Mouse (Mus musculus): Measurements from ENCODE around the gene Dgcr2. TPM values are rescaled to one million over a fixed set of nuclear protein-coding genes. Genes with fewer than 3 reads are reported as not detected.

Gene Dgcr2
- total RNA-seq, 1 experiment, result 78.0 TPM

GRCm38 (mm10) chr16:17882196-17882595 lies 16.2 kb downstream of the Dgcr2 start:
- Histone ChIP-seq H3K4me1 (ENCODE audit: control insufficient read depth in 2 of 2, insufficient read depth in 2 of 2, low read length in 2 of 2, poor library complexity in 1 of 2) (peaks cover 6 to 14% of the 10 kb centered on the region in 2 experiments; a peak in 2 of 4 replicates), H3K9ac (ENCODE audit: insufficient read depth, low read depth, low read length, poor library complexity, severe bottlenecking) (no peak overlapping the region), H3K36me3 (ENCODE audit: control insufficient read depth, insufficient read depth, low read length, poor library complexity, severe bottlenecking) (peaks cover 8% of the 10 kb centered on the region), H3K27ac (ENCODE audit: insufficient read depth, low read depth, low read length, poor library complexity, severe bottlenecking) (no peak overlapping the region), H3K4me3 (ENCODE audit: insufficient read depth in 1 of 2, low read depth in 1 of 2, low read length in 2 of 2, poor library complexity in 1 of 2, severe bottlenecking in 1 of 2) (no peak overlapping the region), H3K9me3 (ENCODE audit: control insufficient read depth, insufficient read depth, low read depth, low read length) (no peaks in the 10 kb centered on the region)
- TF ChIP-seq HCFC1 (IDR thresholded peaks at IDR 0.05; ENCODE audit: borderline replicate concordance, insufficient read depth, low read length) (no peak), MAFK (IDR thresholded peaks at IDR 0.05; ENCODE audit: insufficient read depth, low read depth, low read length) (no peak), CHD2 (IDR thresholded peaks at IDR 0.05; ENCODE audit: low read depth, low read length) (no peak), ZNF384 (IDR thresholded peaks at IDR 0.05; ENCODE audit: low read depth, low read length) (no peak), ZC3H11A (IDR thresholded peaks at IDR 0.05; ENCODE audit: borderline replicate concordance, low read depth, low read length) (no peak)
- in situ Hi-C loops (cut with MboI; ENCODE audit: low sequenced_read_pairs in 2 of 2, unreplicated experiment in 2 of 2), result no loop called here
- DNase-seq (ENCODE audit: low read depth, low spot score), result no peak

GRCm38 (mm10) chr16:17879571-17879970 lies 18.8 kb downstream of the Dgcr2 start:
- in situ Hi-C loops (cut with MboI; ENCODE audit: low sequenced_read_pairs in 2 of 2, unreplicated experiment in 2 of 2), result no loop called here

GRCm38 (mm10) chr16:17876096-17876495 lies 22.3 kb downstream of the Dgcr2 start:
- H3K9ac ChIP-seq (ENCODE audit: insufficient read depth, low read depth, low read length, poor library complexity, severe bottlenecking), result no peak overlapping the region
- DNase-seq (ENCODE audit: low read depth, low spot score), result no peak
- no peaks in the 10 kb centered on the region for H3K9me3 ChIP-seq (ENCODE audit: control insufficient read depth, insufficient read depth, low read depth, low read length)
- H3K4me3 ChIP-seq (ENCODE audit: insufficient read depth in 1 of 2, low read depth in 1 of 2, low read length in 2 of 2, poor library complexity in 1 of 2, severe bottlenecking in 1 of 2), result no peak overlapping the region
- in situ Hi-C loops (cut with MboI; ENCODE audit: low sequenced_read_pairs in 2 of 2, unreplicated experiment in 2 of 2), result no loop called here
- no peaks in the 10 kb centered on the region; a peak in 1 of 4 replicates for H3K4me1 ChIP-seq (ENCODE audit: control insufficient read depth in 2 of 2, insufficient read depth in 2 of 2, low read length in 2 of 2, poor library complexity in 1 of 2)
- no peak overlapping the region for H3K27ac ChIP-seq (ENCODE audit: insufficient read depth, low read depth, low read length, poor library complexity, severe bottlenecking)
- TF ChIP-seq ZC3H11A (IDR thresholded peaks at IDR 0.05; ENCODE audit: borderline replicate concordance, low read depth, low read length), result no peak
- TF ChIP-seq MAFK (IDR thresholded peaks at IDR 0.05; ENCODE audit: insufficient read depth, low read depth, low read length), result no peak
- TF ChIP-seq HCFC1 (IDR thresholded peaks at IDR 0.05; ENCODE audit: borderline replicate concordance, insufficient read depth, low read length), result no peak
- no peak for TF ChIP-seq CHD2 (IDR thresholded peaks at IDR 0.05; ENCODE audit: low read depth, low read length)
- no peak for TF ChIP-seq ZNF384 (IDR thresholded peaks at IDR 0.05; ENCODE audit: low read depth, low read length)
- peaks cover 6% of the 10 kb centered on the region; the same call in 1 of the 2 replicates for H3K36me3 ChIP-seq (ENCODE audit: control insufficient read depth, insufficient read depth, low read length, poor library complexity, severe bottlenecking)

More at GRCm38 (mm10) chr16:17879571-17879970, 18.8 kb downstream of the Dgcr2 start:
- no peak for TF ChIP-seq ZNF384 (IDR thresholded peaks at IDR 0.05; ENCODE audit: low read depth, low read length)
- no peak for TF ChIP-seq ZC3H11A (IDR thresholded peaks at IDR 0.05; ENCODE audit: borderline replicate concordance, low read depth, low read length)
- no peak for TF ChIP-seq CHD2 (IDR thresholded peaks at IDR 0.05; ENCODE audit: low read depth, low read length)
- no peak for TF ChIP-seq HCFC1 (IDR thresholded peaks at IDR 0.05; ENCODE audit: borderline replicate concordance, insufficient read depth, low read length)
- TF ChIP-seq MAFK (IDR thresholded peaks at IDR 0.05; ENCODE audit: insufficient read depth, low read depth, low read length), result no peak
- peaks cover 5 to 11% of the 10 kb centered on the region in 2 experiments; a peak in 2 of 4 replicates for H3K4me1 ChIP-seq (ENCODE audit: control insufficient read depth in 2 of 2, insufficient read depth in 2 of 2, low read length in 2 of 2, poor library complexity in 1 of 2)
- no peak overlapping the region for H3K9ac ChIP-seq (ENCODE audit: insufficient read depth, low read depth, low read length, poor library complexity, severe bottlenecking)
- H3K9me3 ChIP-seq (ENCODE audit: control insufficient read depth, insufficient read depth, low read depth, low read length), result no peaks in the 10 kb centered on the region
- H3K27ac ChIP-seq (ENCODE audit: insufficient read depth, low read depth, low read length, poor library complexity, severe bottlenecking), result no peak overlapping the region
- H3K4me3 ChIP-seq (ENCODE audit: insufficient read depth in 1 of 2, low read depth in 1 of 2, low read length in 2 of 2, poor library complexity in 1 of 2, severe bottlenecking in 1 of 2), result no peak overlapping the region
- peaks cover 8% of the 10 kb centered on the region for H3K36me3 ChIP-seq (ENCODE audit: control insufficient read depth, insufficient read depth, low read length, poor library complexity, severe bottlenecking)
- DNase-seq (ENCODE audit: low read depth, low spot score), result no peak

DNA sequence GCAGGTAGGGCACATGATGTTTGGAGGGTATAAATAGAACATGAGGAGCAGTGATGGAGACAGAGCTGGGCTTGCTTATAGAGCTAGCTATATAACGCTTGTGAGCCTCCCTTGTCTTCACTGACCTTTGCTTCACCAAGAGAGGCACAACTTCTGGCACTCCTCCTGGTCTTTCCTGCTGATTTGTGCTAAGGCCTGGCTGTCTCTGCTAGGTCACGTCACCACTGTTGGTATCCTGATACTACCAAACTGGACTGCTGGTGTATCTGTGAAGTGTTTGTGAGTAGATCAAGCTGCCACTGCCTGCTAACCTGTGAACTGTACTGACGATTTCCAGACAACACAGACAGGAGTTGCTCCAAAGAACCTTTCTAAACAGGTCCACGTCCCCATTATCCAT lies 23.2 kb downstream of the Dgcr2 start:
- TF ChIP-seq ZNF384 (IDR thresholded peaks at IDR 0.05; ENCODE audit: low read depth, low read length) (no peak), HCFC1 (IDR thresholded peaks at IDR 0.05; ENCODE audit: borderline replicate concordance, insufficient read depth, low read length) (no peak)

GRCm38 (mm10) chr16:17872995-17873394 lies 25.4 kb downstream of the Dgcr2 start:
- Histone ChIP-seq H3K4me1 (ENCODE audit: control insufficient read depth in 2 of 2, insufficient read depth in 2 of 2, low read length in 2 of 2, poor library complexity in 1 of 2) (no peaks in the 10 kb centered on the region; a peak in 1 of 4 replicates), H3K36me3 (ENCODE audit: control insufficient read depth, insufficient read depth, low read length, poor library complexity, severe bottlenecking) (peaks cover 8% of the 10 kb centered on the region; the same call in 1 of the 2 replicates), H3K4me3 (ENCODE audit: insufficient read depth in 1 of 2, low read depth in 1 of 2, low read length in 2 of 2, poor library complexity in 1 of 2, severe bottlenecking in 1 of 2) (no peak overlapping the region), H3K9ac (ENCODE audit: insufficient read depth, low read depth, low read length, poor library complexity, severe bottlenecking) (no peak overlapping the region), H3K27ac (ENCODE audit: insufficient read depth, low read depth, low read length, poor library complexity, severe bottlenecking) (no peak overlapping the region), H3K9me3 (ENCODE audit: control insufficient read depth, insufficient read depth, low read depth, low read length) (no peaks in the 10 kb centered on the region)
- DNase-seq (ENCODE audit: low read depth, low spot score), result no peak
- in situ Hi-C loops (cut with MboI; ENCODE audit: low sequenced_read_pairs in 2 of 2, unreplicated experiment in 2 of 2), result no loop called here
- no peak for TF ChIP-seq ZC3H11A (IDR thresholded peaks at IDR 0.05; ENCODE audit: borderline replicate concordance, low read depth, low read length)
- TF ChIP-seq HCFC1 (IDR thresholded peaks at IDR 0.05; ENCODE audit: borderline replicate concordance, insufficient read depth, low read length), result no peak
- TF ChIP-seq MAFK (IDR thresholded peaks at IDR 0.05; ENCODE audit: insufficient read depth, low read depth, low read length), result no peak
- no peak for TF ChIP-seq CHD2 (IDR thresholded peaks at IDR 0.05; ENCODE audit: low read depth, low read length)

More for the DNA sequence above, 23.2 kb downstream of the Dgcr2 start:
- DNase-seq (ENCODE audit: low read depth, low spot score), result no peak
- Histone ChIP-seq H3K4me3 (ENCODE audit: insufficient read depth in 1 of 2, low read depth in 1 of 2, low read length in 2 of 2, poor library complexity in 1 of 2, severe bottlenecking in 1 of 2) (no peak overlapping the region), H3K4me1 (ENCODE audit: control insufficient read depth in 2 of 2, insufficient read depth in 2 of 2, low read length in 2 of 2, poor library complexity in 1 of 2) (no peaks in the 10 kb centered on the region; a peak in 1 of 4 replicates), H3K36me3 (ENCODE audit: control insufficient read depth, insufficient read depth, low read length, poor library complexity, severe bottlenecking) (peaks cover 6% of the 10 kb centered on the region; the same call in 1 of the 2 replicates), H3K9ac (ENCODE audit: insufficient read depth, low read depth, low read length, poor library complexity, severe bottlenecking) (no peak overlapping the region), H3K27ac (ENCODE audit: insufficient read depth, low read depth, low read length, poor library complexity, severe bottlenecking) (no peak overlapping the region), H3K9me3 (ENCODE audit: control insufficient read depth, insufficient read depth, low read depth, low read length) (no peaks in the 10 kb centered on the region)
- in situ Hi-C loops (cut with MboI; ENCODE audit: low sequenced_read_pairs in 2 of 2, unreplicated experiment in 2 of 2), result no loop called here
